Mouse (Mus musculus): ENCODE results near the gene Slc35f6. TPM values are rescaled to one million over a fixed set of nuclear protein-coding genes. Genes with fewer than 3 reads are reported as not detected.
"Not testable (repeated sequence)": the region's sequence is repeated elsewhere in the genome, so short reads cannot be mapped to it uniquely, and the experiment has no call there.

The Slc35f6 gene
- polyA plus RNA-seq, 1 experiment from 2014 or later, result 35.1 TPM

DNA sequence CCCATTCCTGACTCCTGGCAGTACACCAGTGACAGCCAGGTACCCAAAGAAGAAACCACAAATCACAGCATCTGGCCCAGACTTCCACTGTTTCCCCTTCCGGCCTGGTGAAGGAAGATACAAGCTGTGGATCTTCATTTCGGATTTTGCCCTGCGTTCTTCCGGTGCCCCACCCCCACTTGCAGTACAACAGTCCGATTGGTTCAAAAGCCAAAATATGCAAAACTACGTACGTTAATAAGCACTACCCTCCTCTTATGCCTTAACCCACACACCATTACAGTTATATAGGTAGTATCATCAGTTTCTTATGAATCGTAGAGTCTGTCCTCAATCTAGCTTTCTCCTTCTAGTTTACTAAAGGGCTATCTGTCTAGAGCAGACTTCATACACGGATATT lies 17.6 kb downstream of the Slc35f6 start:
- peaks cover 6% of the 10 kb centered on the region for H3K4me1 ChIP-seq (replicated peaks)
- no peaks in the 10 kb centered on the region for H3K27me3 ChIP-seq
- ATAC-seq (ENCODE audit: low FRiP score, low read depth), result no peak
- no peaks in the 10 kb centered on the region for H3K9me3 ChIP-seq
- no peak overlapping the region for H3K27ac ChIP-seq (replicated peaks)
- no peak overlapping the region for H3K4me3 ChIP-seq
- H3K4me2 ChIP-seq, result no peak overlapping the region
- no peak overlapping the region for H3K9ac ChIP-seq
- 93% methylated on average over 9 of the region's 9 CpGs for WGBS
- H3K36me3 ChIP-seq, result no peaks in the 10 kb centered on the region

DNA sequence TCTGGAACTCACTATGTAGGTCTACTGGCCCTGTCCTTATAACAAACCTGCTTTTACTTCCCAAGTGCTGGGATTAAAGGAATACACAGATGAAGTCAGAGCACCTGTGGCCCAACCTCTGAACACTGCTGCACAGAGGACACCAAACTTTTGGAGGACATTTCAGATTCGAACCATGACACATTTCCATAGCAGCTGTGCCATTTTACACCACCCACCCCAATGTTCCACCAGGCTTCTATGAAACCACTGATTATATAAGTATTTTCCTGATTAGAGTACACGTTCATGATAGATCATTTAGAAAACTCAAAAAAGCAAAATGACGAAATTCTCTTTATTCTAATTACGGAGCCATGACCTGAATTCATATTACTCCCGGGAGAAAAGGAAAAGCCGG lies 18.2 kb downstream of the Slc35f6 start:
- H3K4me3 ChIP-seq, result peak overlapping the region; percentile 89
- H3K36me3 ChIP-seq, result no peaks in the 10 kb centered on the region
- peak overlapping the region; percentile 70; the same call in 1 of the 2 replicates for H3K27ac ChIP-seq (replicated peaks)
- WGBS, result 55% methylated on average over 6 of the region's 6 CpGs
- no peaks in the 10 kb centered on the region for H3K9me3 ChIP-seq
- H3K4me2 ChIP-seq, result peak overlapping the region; percentile 94
- H3K27me3 ChIP-seq, result no peaks in the 10 kb centered on the region
- H3K4me1 ChIP-seq (replicated peaks), result peaks cover 6% of the 10 kb centered on the region
- no peak for ATAC-seq (ENCODE audit: low FRiP score, low read depth)
- H3K9ac ChIP-seq, result 0 out of 2 replicates have a peak overlapping the region, but pooled peaks have one; percentile 2

DNA sequence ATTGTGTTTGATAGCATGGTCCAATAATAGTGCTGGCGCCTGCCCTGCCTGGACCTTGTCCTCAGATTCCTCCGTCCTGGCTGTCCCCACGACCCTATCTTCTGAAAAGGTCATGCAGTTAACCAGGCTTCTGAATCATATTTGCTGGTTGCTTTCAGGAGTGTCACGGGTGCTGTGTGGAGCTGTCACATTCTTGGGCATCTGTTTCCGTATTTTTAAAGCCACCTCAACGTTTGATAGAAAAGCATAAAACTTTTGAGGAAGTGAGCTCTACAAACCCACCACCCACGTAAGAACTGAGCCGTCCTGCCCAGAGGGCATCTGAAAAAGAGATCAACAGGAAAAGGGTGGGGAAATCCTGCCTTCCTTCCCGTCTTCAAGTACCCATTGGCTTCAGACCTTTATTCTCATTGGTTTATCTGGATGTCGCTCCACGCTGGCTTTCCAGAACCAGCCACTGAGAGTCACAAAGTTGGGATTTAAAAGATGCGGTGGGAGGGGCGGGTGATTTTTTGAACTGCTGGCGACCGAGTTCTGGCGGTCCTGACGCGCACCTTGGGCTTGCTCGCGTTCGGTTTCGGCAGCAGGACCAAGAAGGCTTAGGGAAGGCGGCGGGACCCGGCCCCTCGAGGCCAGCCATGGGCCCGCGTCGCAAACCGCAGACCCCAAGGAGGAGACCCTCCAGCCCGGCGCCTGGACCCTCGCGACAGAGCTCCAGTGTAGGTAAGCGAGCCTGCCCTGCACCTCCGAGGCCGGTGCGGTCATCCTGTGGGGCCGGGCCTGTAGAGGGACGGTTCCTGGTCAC lies 18.9 kb downstream of the Slc35f6 start, which contains the start of gene Cenpa:
TSS of gene Cenpa (plus strand) at position 387 of the 805 bp plus-strand sequence.
- under 1% methylated on average over 40 of the region's 40 CpGs for WGBS
- H3K36me3 ChIP-seq, result no peaks in the 10 kb centered on the region
- no peaks in the 10 kb centered on the region for H3K27me3 ChIP-seq
- H3K4me1 ChIP-seq (replicated peaks), result peaks cover 6% of the 10 kb centered on the region
- ATAC-seq (ENCODE audit: low FRiP score, low read depth), result peak; percentile 95
- peak within 1 kb of the TSS; percentile 59 for H3K9ac ChIP-seq
- H3K4me3 ChIP-seq, result peak within 1 kb of the TSS; percentile 89
- no peaks in the 10 kb centered on the region for H3K9me3 ChIP-seq
- H3K27ac ChIP-seq (replicated peaks), result peak within 1 kb of the TSS; percentile 70
- H3K4me2 ChIP-seq, result peak within 1 kb of the TSS; percentile 94

DNA sequence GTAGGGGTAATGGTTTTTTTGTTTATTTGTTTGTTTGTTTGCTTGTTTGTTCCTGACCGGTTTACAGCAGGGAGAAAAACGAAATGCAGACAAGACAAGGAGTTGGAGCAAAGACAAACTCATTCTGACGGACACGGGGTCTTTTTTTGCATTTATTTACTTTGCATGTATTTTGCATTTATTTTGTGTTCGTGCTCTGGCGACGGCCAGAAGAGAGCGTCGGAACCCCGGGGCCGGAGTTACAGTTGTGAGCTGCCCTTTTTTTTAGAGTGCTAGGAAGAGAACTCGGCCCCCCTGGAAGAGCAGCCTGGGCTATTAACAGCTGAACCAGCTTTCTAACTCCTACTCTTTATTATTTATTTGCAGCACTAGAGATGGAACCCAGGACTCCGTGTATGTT lies 19.5 kb downstream of the Slc35f6 start:
- no peaks in the 10 kb centered on the region for H3K9me3 ChIP-seq
- H3K4me3 ChIP-seq, result peak overlapping the region; percentile 89
- peak overlapping the region; percentile 59 for H3K9ac ChIP-seq
- no peaks in the 10 kb centered on the region for H3K27me3 ChIP-seq
- no peak for ATAC-seq (ENCODE audit: low FRiP score, low read depth)
- H3K36me3 ChIP-seq, result no peaks in the 10 kb centered on the region
- WGBS, result under 1% methylated on average over 13 of the region's 13 CpGs
- H3K4me1 ChIP-seq (replicated peaks), result peaks cover 6% of the 10 kb centered on the region
- H3K4me2 ChIP-seq, result peak overlapping the region; percentile 94
- no peak overlapping the region for H3K27ac ChIP-seq (replicated peaks)

DNA sequence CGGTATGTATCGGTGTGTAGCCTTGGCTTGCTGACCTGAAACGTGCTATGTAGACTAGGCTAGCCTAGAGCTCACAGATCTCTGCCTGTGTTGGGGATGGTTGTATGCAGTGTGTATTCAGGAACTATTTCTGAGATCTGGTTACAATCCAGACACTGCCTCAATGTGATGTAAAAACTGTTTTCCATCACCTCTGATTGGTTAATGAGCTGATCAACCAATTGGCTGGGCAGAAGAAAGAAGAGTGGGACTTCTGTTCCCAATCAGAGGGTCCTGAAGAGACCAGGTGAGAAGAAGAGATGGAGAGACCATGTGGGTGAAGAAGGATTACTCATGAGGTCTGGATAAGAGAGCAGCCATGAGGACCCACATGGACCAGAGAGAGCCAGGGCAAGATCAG lies 20.0 kb downstream of the Slc35f6 start:
- Histone ChIP-seq H3K9me3 (no peaks in the 10 kb centered on the region), H3K4me1 (replicated peaks) (peaks cover 6% of the 10 kb centered on the region), H3K4me2 (peak overlapping the region; percentile 94), H3K27me3 (no peaks in the 10 kb centered on the region), H3K27ac (replicated peaks) (no peak overlapping the region), H3K36me3 (no peaks in the 10 kb centered on the region), H3K4me3 (peak overlapping the region; percentile 89), H3K9ac (peak overlapping the region; percentile 59)
- WGBS, result 7% methylated on average over 3 of the region's 3 CpGs
- no peak for ATAC-seq (ENCODE audit: low FRiP score, low read depth)

DNA sequence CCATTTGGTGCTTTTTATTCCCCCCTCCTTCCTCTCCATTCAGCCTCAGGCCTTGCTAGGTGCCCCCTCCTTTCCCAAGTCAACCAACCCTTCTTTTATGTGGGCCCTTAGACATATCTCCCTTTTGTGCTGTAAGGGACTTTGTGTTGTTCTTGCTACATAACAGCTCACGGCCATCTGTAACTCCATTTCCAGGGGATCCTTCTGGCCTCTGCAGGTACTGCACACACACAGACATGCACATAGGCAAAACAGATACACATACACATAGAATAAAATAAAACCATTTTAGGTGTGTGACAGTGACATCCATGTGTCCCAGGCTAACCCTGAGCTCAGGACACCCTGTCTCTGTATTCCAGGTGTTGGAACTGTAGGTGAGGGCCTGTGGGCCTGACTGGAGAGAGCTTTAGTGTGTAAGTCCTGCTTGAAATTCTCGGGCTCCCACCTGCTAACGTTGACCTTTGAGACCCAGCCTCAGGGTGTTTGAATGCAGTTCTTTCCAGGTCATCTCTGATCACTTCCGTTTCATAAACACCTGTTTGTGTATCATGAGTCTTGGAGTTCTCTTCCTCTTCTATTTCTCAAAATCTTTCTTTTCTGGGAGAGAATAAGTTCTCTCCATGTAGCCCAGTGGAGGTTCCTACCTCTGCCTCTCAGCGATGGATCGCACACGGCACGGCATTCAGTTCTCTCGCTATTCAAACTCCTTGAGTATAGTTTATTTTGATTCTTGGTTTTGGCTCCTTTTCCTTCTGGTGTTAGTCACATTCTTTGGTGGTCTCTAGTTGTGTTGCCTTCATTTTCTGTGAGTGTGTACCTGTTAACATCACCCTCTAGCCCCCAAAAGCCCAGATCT lies 21.1 kb downstream of the Slc35f6 start:
- no peaks in the 10 kb centered on the region for H3K27me3 ChIP-seq
- no peak for ATAC-seq (ENCODE audit: low FRiP score, low read depth)
- 94% methylated on average over 9 of the region's 9 CpGs for WGBS
- H3K4me2 ChIP-seq, result no peak overlapping the region
- H3K4me1 ChIP-seq (replicated peaks), result peaks cover 6% of the 10 kb centered on the region
- no peak overlapping the region for H3K27ac ChIP-seq (replicated peaks)
- H3K9me3 ChIP-seq, result no peaks in the 10 kb centered on the region
- H3K9ac ChIP-seq, result no peak overlapping the region
- no peak overlapping the region for H3K4me3 ChIP-seq
- no peaks in the 10 kb centered on the region for H3K36me3 ChIP-seq

DNA sequence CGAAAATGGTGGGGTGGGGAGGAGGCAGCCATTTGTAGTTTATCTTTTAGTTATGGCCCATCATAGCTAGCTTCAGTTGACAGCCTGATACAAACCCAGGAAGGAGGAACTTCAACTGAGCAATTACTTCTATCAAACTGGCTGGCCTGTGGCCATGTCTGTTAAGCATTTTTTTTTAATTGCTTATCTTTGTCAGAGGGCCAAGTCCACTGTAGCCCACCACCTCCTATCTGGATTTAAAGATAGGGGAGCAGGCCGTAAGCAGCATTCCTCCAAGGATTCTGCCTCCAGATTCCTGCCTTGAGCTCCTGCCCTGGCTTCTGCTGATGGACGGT lies 21.7 kb downstream of the Slc35f6 start:
- no peak for ATAC-seq (ENCODE audit: low FRiP score, low read depth)
- Histone ChIP-seq H3K4me2 (no peak overlapping the region), H3K9me3 (no peaks in the 10 kb centered on the region), H3K4me1 (replicated peaks) (peaks cover 6% of the 10 kb centered on the region), H3K4me3 (no peak overlapping the region), H3K27me3 (no peaks in the 10 kb centered on the region), H3K36me3 (no peaks in the 10 kb centered on the region), H3K27ac (replicated peaks) (no peak overlapping the region), H3K9ac (no peak overlapping the region)
- WGBS, result 89% methylated on average over 3 of the region's 3 CpGs

DNA sequence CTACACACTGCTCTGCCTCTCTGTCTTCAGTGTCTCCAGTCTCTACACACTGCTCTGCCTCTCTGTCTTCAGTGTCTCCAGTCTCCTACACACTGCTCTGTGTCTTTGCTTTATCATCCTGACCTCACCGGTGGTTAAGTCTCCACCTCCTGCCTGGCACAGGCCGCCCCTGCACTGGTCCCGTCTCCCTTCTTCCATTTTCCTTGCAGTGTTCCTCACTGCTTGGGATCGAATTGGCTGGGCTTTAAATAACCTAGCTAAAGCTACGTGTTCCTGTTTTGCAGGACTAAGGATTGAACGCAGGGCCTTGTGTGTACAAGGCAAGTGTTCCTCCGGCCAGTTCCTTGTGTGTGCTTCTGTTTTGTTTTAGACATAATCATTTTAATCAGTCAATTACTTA lies 22.4 kb downstream of the Slc35f6 start:
- H3K9me3 ChIP-seq, result no peaks in the 10 kb centered on the region
- H3K4me3 ChIP-seq, result no peak overlapping the region
- H3K4me1 ChIP-seq (replicated peaks), result peaks cover 6% of the 10 kb centered on the region
- H3K27me3 ChIP-seq, result no peaks in the 10 kb centered on the region
- H3K36me3 ChIP-seq, result no peaks in the 10 kb centered on the region
- H3K27ac ChIP-seq (replicated peaks), result no peak overlapping the region
- no peak for ATAC-seq (ENCODE audit: low FRiP score, low read depth)
- H3K9ac ChIP-seq, result no peak overlapping the region
- no peak overlapping the region for H3K4me2 ChIP-seq
- 92% methylated on average over 7 of the region's 7 CpGs for WGBS

DNA sequence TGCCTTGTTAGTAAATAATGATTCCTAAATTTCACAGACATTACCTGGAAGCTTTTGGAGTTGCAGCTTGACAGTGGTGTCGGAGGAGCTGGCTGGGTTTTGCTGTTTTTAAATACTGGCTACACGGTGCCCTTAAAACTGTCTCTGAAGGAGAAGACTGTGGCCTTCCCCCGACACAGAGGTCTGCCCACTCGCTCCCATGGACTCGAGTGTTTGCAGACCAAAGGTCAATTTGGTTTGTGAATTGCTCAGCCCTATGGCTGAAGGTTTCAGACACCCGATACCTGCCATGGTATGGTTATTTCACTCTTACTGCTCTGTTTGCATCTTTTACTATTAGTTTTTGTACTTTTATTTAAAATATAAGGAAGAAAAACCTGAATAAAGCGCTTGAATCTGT lies 26.3 kb downstream of the Slc35f6 start:
- H3K27me3 ChIP-seq, result no peaks in the 10 kb centered on the region
- WGBS, result 85% methylated on average over 7 of the region's 7 CpGs
- ATAC-seq (ENCODE audit: low FRiP score, low read depth), result no peak
- no peaks in the 10 kb centered on the region for H3K9me3 ChIP-seq
- H3K9ac ChIP-seq, result no peak overlapping the region
- no peak overlapping the region for H3K27ac ChIP-seq (replicated peaks)
- no peak overlapping the region for H3K4me3 ChIP-seq
- H3K4me1 ChIP-seq (replicated peaks), result no peaks in the 10 kb centered on the region
- no peak overlapping the region for H3K4me2 ChIP-seq
- H3K36me3 ChIP-seq, result no peaks in the 10 kb centered on the region

DNA sequence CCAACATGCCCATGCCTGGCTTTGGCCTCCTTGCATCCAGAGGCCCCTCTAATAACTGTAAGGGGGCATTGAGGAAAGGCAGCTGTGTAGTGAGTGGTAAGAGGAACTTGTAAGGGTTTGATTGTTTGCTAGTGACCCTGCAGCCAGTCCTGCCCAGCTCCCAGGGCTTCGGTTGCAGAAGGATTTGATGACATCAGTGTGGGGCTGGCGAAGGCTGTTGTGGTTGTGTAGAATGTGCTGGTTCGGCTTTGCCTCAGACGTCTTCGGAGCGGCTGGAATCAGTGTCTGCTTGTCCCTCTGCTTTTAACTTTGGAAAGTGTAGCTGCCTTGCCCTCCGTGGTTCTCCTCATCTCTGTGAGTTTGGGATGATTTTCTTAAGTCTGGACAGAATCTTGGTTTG lies 29.1 kb downstream of the Slc35f6 start:
- no peaks in the 10 kb centered on the region for H3K27me3 ChIP-seq
- H3K27ac ChIP-seq (replicated peaks), result no peak overlapping the region
- no peaks in the 10 kb centered on the region for H3K9me3 ChIP-seq
- no peak for ATAC-seq (ENCODE audit: low FRiP score, low read depth)
- WGBS, result 92% methylated on average over 7 of the region's 7 CpGs
- no peaks in the 10 kb centered on the region for H3K36me3 ChIP-seq
- H3K9ac ChIP-seq, result no peak overlapping the region
- no peak overlapping the region for H3K4me3 ChIP-seq
- no peaks in the 10 kb centered on the region for H3K4me1 ChIP-seq (replicated peaks)
- no peak overlapping the region for H3K4me2 ChIP-seq

DNA sequence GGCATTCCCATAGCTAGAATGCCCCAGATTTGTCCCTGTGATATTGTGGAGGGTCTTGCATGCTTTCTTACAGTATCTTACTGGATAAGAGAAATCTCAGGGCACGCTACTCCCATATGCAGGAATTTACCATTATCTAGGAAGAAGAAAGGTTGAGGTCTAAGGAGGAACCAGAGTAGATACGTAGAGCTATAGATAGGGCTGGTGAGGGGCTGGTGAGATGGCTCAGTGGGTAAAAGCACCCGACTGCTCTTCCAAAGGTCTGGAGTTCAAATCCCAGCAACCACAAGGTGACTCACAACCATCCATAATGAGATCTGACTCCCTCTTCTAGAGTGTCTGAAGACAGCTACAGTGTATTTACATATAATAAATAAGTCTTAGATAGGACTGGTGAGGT lies 30.3 kb downstream of the Slc35f6 start:
- ATAC-seq (ENCODE audit: low FRiP score, low read depth); H3K4me1 ChIP-seq (replicated peaks); H3K4me2 ChIP-seq; H3K4me3 ChIP-seq; H3K9me3 ChIP-seq; H3K9ac ChIP-seq; H3K27ac ChIP-seq (replicated peaks); H3K27me3 ChIP-seq; H3K36me3 ChIP-seq: not testable (repeated sequence)
- 100% methylated on average over 3 of the region's 3 CpGs for WGBS

DNA sequence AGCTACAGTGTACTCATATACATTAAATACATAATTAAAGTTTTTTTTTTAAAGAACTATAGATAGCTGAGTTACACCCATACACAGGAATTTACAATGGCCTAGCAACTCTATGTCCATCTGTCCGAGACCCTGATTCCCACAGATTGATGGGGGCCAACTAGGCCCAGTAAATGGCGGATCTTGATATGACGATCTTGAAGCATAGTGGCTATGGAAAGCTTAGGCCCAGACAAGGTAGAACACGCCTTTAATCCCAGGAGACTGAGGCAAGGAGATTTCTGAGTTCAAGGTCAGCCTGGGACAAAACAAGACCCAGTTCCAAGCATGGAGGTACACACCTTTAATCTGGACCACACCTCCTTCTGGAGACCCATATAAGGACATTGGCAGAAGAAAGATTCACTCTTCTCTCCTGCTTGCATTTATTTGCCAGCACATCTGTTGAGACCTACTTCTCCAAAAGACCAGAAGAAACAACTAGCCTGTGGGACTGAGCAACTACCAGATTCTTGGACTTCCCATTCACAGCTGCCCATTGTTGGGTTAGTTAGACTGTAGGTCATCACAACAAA lies 31.1 kb downstream of the Slc35f6 start:
- no peak for ATAC-seq (ENCODE audit: low FRiP score, low read depth)
- Histone ChIP-seq H3K4me1 (replicated peaks) (no peaks in the 10 kb centered on the region), H3K4me2 (no peak overlapping the region), H3K36me3 (no peaks in the 10 kb centered on the region), H3K9me3 (no peaks in the 10 kb centered on the region), H3K4me3 (no peak overlapping the region), H3K9ac (no peak overlapping the region), H3K27ac (replicated peaks) (no peak overlapping the region), H3K27me3 (no peaks in the 10 kb centered on the region)
- 94% methylated on average over 4 of the region's 4 CpGs for WGBS
